Mouse (Mus musculus) frontal cortex, postnatal 25 days (tissue): ENCODE data around the gene Hdgfl2.
"Not testable (repeated sequence)": the region's sequence is repeated elsewhere in the genome, so short reads cannot be mapped to it uniquely, and the experiment has no call there.

Experiments
- DNase-seq, 2 experiments: peaks; one replicate each; pipeline ENCODE4 v3.0.0; 2022; ENCODE audit warnings: low spot score in 2 of 2

Gene Hdgfl2

GRCm38 (mm10) chr17:56103465-56104285 is 24.2 kb downstream of the Hdgfl2 start:
- no peak for DNase-seq

GRCm38 (mm10) chr17:56104821-56105220 is 25.4 kb downstream of the Hdgfl2 start:
- DNase-seq: not testable (repeated sequence)

GRCm38 (mm10) chr17:56106436-56106835 is 27.0 kb downstream of the Hdgfl2 start:
- DNase-seq: not testable (repeated sequence)

- no peak for DNase-seq
These were observed 27.5 kb downstream of the Hdgfl2 start for GRCm38 (mm10) chr17:56106981-56107380.

GRCm38 (mm10) chr17:56107736-56108135 is 28.3 kb downstream of the Hdgfl2 start:
- no peak for DNase-seq

GRCm38 (mm10) chr17:56108334-56109044 is 29.1 kb downstream of the Hdgfl2 start:
- DNase-seq: no peak

GRCm38 (mm10) chr17:56109219-56110051 is 30.0 kb downstream of the Hdgfl2 start, which contains the start of gene Plin4:
Gene Plin4 (minus strand): TSS chr17:56109803.
- DNase-seq: no peak

- no peak for DNase-seq
These were observed 31.1 kb downstream of the Hdgfl2 start for GRCm38 (mm10) chr17:56110571-56110970.

GRCm38 (mm10) chr17:56111021-56111420 is 31.6 kb downstream of the Hdgfl2 start:
- DNase-seq: no peak

GRCm38 (mm10) chr17:56111864-56112263 is 32.4 kb downstream of the Hdgfl2 start:
- DNase-seq: peak in 1 of 2 experiments; percentile 51

GRCm38 (mm10) chr17:56112743-56113142 is 33.3 kb downstream of the Hdgfl2 start:
- no peak for DNase-seq

- DNase-seq: no peak
These were observed 36.8 kb downstream of the Hdgfl2 start for GRCm38 (mm10) chr17:56116193-56116592.

- no peak for DNase-seq
These were observed 37.8 kb downstream of the Hdgfl2 start, which contains the start of gene Plin5 for GRCm38 (mm10) chr17:56117251-56117710. Gene Plin5 (minus strand): TSS chr17:56117596.

- DNase-seq: no peak
These were observed 40.0 kb downstream of the Hdgfl2 start for GRCm38 (mm10) chr17:56119431-56119830.

- DNase-seq: no peak
These were observed 40.8 kb downstream of the Hdgfl2 start for GRCm38 (mm10) chr17:56119981-56120880.

- DNase-seq: no peak
These were observed 42.4 kb downstream of the Hdgfl2 start, which contains the start of gene Lrg1 for GRCm38 (mm10) chr17:56121826-56122225. Gene Lrg1 (minus strand): TSS chr17:56122001.

GRCm38 (mm10) chr17:56123161-56123560 is 43.7 kb downstream of the Hdgfl2 start:
- DNase-seq: no peak

- no peak for DNase-seq
These were observed 44.4 kb downstream of the Hdgfl2 start for GRCm38 (mm10) chr17:56123681-56124340.

- no peak for DNase-seq
These were observed 45.2 kb downstream of the Hdgfl2 start for GRCm38 (mm10) chr17:56124377-56125275.
